In genomic region chr1:136946404-136946803, GRCm38 (mm10) we compare ENCODE assay signal across 11 mouse cellular contexts. TPM values are rescaled to one million over a fixed set of nuclear protein-coding genes. Genes with fewer than 3 reads are reported as not detected.
DNase-seq lines count a peak whose midpoint lies in the region; ATAC-seq and TF ChIP-seq lines count a peak whose summit lies in the region.
"Had no signal": no experiment of that assay in that cellular context is flagged by ENCODE, and none has a peak within 500 bp of the region (broad histone marks: within the 10 kb centered on the region; RNA-seq: fewer than 3 reads in every experiment).

No protein-coding gene starts in this region.

- no peak for TF ChIP-seq POLR2A in kidney, adult 2 months (IDR thresholded peaks at IDR 0.05; ENCODE audit: low read depth, low read length)
- no peak for TF ChIP-seq POLR2A in small intestine, adult 2 months (IDR thresholded peaks at IDR 0.05; ENCODE audit: low read depth, low read length)

- H3K9me3 ChIP-seq in heart, embryonic 14.5 days (ENCODE audit: control insufficient read depth, low read length): 0 out of 2 replicates have a peak, but pooled peaks cover under 1% of the 10 kb centered on the region
- H3K9me3 ChIP-seq in limb, embryonic 12.5 days: no peaks in the 10 kb centered on the region

- H3K4me2 ChIP-seq in heart, embryonic 14.5 days (ENCODE audit: low read length): peak overlapping the region; percentile 77
- H3K4me2 ChIP-seq in limb, embryonic 12.5 days: peak overlapping the region; percentile 19; the same call in 1 of the 2 replicates
- H3K4me2 ChIP-seq: hindbrain, embryonic 15.5 days had no signal

- ATAC-seq in heart, embryonic 14.5 days (ENCODE audit: insufficient number of reproducible peaks, insufficient read depth, low FRiP score, low read depth): no peak
- no peak for ATAC-seq in limb, embryonic 12.5 days (ENCODE audit: insufficient number of reproducible peaks, insufficient read depth, low FRiP score, low TSS enrichment, low read depth)
- ATAC-seq: forebrain, embryonic 14.5 days had no signal

- H3K27ac ChIP-seq in kidney, adult 2 months (ENCODE audit: insufficient read depth, low read depth, low read length): no peak overlapping the region
- H3K27ac ChIP-seq in heart, embryonic 14.5 days (replicated peaks in 1 of 2; ENCODE audit: control insufficient read depth in 1 of 2, insufficient read depth in 1 of 2, low read depth in 2 of 2, low read length in 2 of 2): no peak overlapping the region
- no peak overlapping the region for H3K27ac ChIP-seq in limb, embryonic 12.5 days
- H3K27ac ChIP-seq in small intestine, adult 2 months (ENCODE audit: insufficient read depth, low read depth, low read length): no peak overlapping the region
- no peak overlapping the region for H3K27ac ChIP-seq in layer of hippocampus, adult 2 months
- H3K27ac ChIP-seq: hindbrain, embryonic 15.5 days had no signal

- H3K36me3 ChIP-seq in kidney, adult 2 months (ENCODE audit: control insufficient read depth, insufficient read depth, low read length): no peaks in the 10 kb centered on the region
- H3K36me3 ChIP-seq in heart, embryonic 14.5 days (ENCODE audit: control insufficient read depth, insufficient read depth, low read length): no peaks in the 10 kb centered on the region
- no peaks in the 10 kb centered on the region for H3K36me3 ChIP-seq in limb, embryonic 12.5 days
- peaks cover 9% of the 10 kb centered on the region; the same call in 1 of the 2 replicates for H3K36me3 ChIP-seq in small intestine, adult 2 months (ENCODE audit: control insufficient read depth, insufficient read depth, low read length)
- H3K36me3 ChIP-seq: hindbrain, embryonic 15.5 days had no signal

- H3K4me3 ChIP-seq in kidney, adult 2 months (ENCODE audit: insufficient read depth, low read depth, low read length): no peak overlapping the region
- H3K4me3 ChIP-seq in heart, embryonic 14.5 days (ENCODE audit: control insufficient read depth in 1 of 2, insufficient read depth in 1 of 2, low read depth in 1 of 2, low read length in 2 of 2): peak overlapping the region in 1 of 2 experiments; percentile 52; a peak in 1 of 4 replicates
- H3K4me3 ChIP-seq in limb, embryonic 12.5 days (replicated peaks): no peak overlapping the region
- H3K4me3 ChIP-seq in small intestine, adult 2 months (ENCODE audit: low read depth, low read length): peak overlapping the region; percentile 58
- no peak overlapping the region for H3K4me3 ChIP-seq in layer of hippocampus, adult 2 months
- H3K4me3 ChIP-seq: hindbrain, embryonic 15.5 days had no signal

- peak; percentile 14 to 15 for DNase-seq in kidney, postnatal 4 days
- DNase-seq in kidney, adult 2 months: no peak
- DNase-seq in layer of hippocampus, adult 2 months (ENCODE audit: low spot score in 2 of 2): no peak
- no peak for DNase-seq in cerebellum, postnatal 14 days
- DNase-seq: adrenal gland, postnatal 14 days; cerebellum, adult 8-10 months had no signal

- H3K9ac ChIP-seq in heart, embryonic 14.5 days (ENCODE audit: low read length): no peak overlapping the region
- no peak overlapping the region for H3K9ac ChIP-seq in limb, embryonic 12.5 days (replicated peaks)
- H3K9ac ChIP-seq: hindbrain, embryonic 15.5 days had no signal

- peaks cover 18% of the 10 kb centered on the region for H3K27me3 ChIP-seq in kidney, adult 2 months (replicated peaks; ENCODE audit: control insufficient read depth, insufficient read depth, low read length)
- peaks cover 71% of the 10 kb centered on the region for H3K27me3 ChIP-seq in heart, embryonic 14.5 days (ENCODE audit: control insufficient read depth, insufficient read depth, low read length)
- peaks cover 77% of the 10 kb centered on the region for H3K27me3 ChIP-seq in limb, embryonic 12.5 days
- peaks cover 10% of the 10 kb centered on the region; the same call in 1 of the 2 replicates for H3K27me3 ChIP-seq in small intestine, adult 2 months (ENCODE audit: control insufficient read depth, insufficient read depth, low read length)

- WGBS in kidney, adult 2 months: 21% methylated on average over 8 of the region's 8 CpGs
- 4% methylated on average over 8 of the region's 8 CpGs for WGBS in heart, embryonic 14.5 days
- WGBS in limb, embryonic 12.5 days: 1% methylated on average over 8 of the region's 8 CpGs
- WGBS in small intestine, adult 2 months: 10% methylated on average over 8 of the region's 8 CpGs

- peaks cover 3% of the 10 kb centered on the region; the same call in 1 of the 2 replicates for H3K4me1 ChIP-seq in kidney, adult 2 months (ENCODE audit: control insufficient read depth, insufficient read depth, low read length)
- H3K4me1 ChIP-seq in heart, embryonic 14.5 days (ENCODE audit: control insufficient read depth in 2 of 2, insufficient read depth in 2 of 2, low read length in 2 of 2): peaks cover 3 to 18% of the 10 kb centered on the region in 2 experiments; a peak in 3 of 4 replicates
- peaks cover 24% of the 10 kb centered on the region for H3K4me1 ChIP-seq in limb, embryonic 12.5 days (replicated peaks)
- peaks cover under 1% of the 10 kb centered on the region for H3K4me1 ChIP-seq in small intestine, adult 2 months (ENCODE audit: control insufficient read depth, insufficient read depth, insufficient read length, low read length)

- no peak for TF ChIP-seq CTCF in kidney, adult 2 months (conservative IDR thresholded peaks at IDR 0.05; ENCODE audit: insufficient read depth, insufficient read length, low read depth, low read length)
- no peak for TF ChIP-seq CTCF in small intestine, adult 2 months (IDR thresholded peaks at IDR 0.05; ENCODE audit: extremely low read depth, insufficient read length, insufficient replicate concordance, low read depth, low read length)
- no peak for TF ChIP-seq CTCF in layer of hippocampus, adult 2 months (conservative IDR thresholded peaks at IDR 0.05)

RNA-seq across cellular contexts. Expression of gene Nr5a2, which starts 13.8 kb away (rescaled TPM):
- polyA plus RNA-seq in kidney, adult 2 months (2012; rRNA removed): 0.38 and 0.58 TPM in 2 replicates
- polyA plus RNA-seq in heart, embryonic 14.5 days (2014; fragmentation: Nextera tagmentation; extraction: Ambion mirVana): 0.38 and 0.39 TPM in 2 replicates
- 0.34 and 0.35 TPM in 2 replicates for polyA plus RNA-seq in limb, embryonic 12.5 days (2016; fragmentation: Nextera tagmentation; extraction: Ambion mirVana)
- 4.7 and 9.4 TPM in 2 replicates for polyA plus RNA-seq in small intestine, adult 2 months (2012; rRNA removed)
- total RNA-seq in layer of hippocampus, adult 2 months (2021): not detected

Comparison
In these comparisons a context has a peak if more than half of its experiments do, and no peak if none do; other contexts are left out.
1. DNase-seq: peak in kidney, postnatal 4 days (2 of 2); none in kidney, adult 2 months (single experiment), layer of hippocampus, adult 2 months (0 of 2) and cerebellum, postnatal 14 days (0 of 2).